Mouse (Mus musculus) thymus, postnatal 4 days (tissue): ENCODE data around the gene Wfikkn1.

Source experiments
- DNase-seq: peaks from one replicate; pipeline ENCODE4 v3.0.0; 2021

Wfikkn1 gene

GRCm38 (mm10) chr17:25880196-25880910 lies at the start of gene Wfikkn1:
TSS of gene Wfikkn1 (minus strand) at chr17:25880858.
- no peak for DNase-seq

GRCm38 (mm10) chr17:25925348-25925747 lies 44.7 kb upstream of the Wfikkn1 start:
- DNase-seq: no peak

GRCm38 (mm10) chr17:25922120-25922519 lies 41.5 kb upstream of the Wfikkn1 start:
- no peak for DNase-seq

- DNase-seq: peak; percentile 100
Observed at GRCm38 (mm10) chr17:25919786-25920642, 39.4 kb upstream of the Wfikkn1 start.

GRCm38 (mm10) chr17:25919144-25919785 lies 38.6 kb upstream of the Wfikkn1 start, which contains the start of gene Rab40c:
TSS of gene Rab40c (minus strand) at chr17:25919727.
- peak; percentile 73 for DNase-seq

- no peak for DNase-seq
Observed at GRCm38 (mm10) chr17:25918037-25918750, 37.5 kb upstream of the Wfikkn1 start.

- no peak for DNase-seq
Observed at GRCm38 (mm10) chr17:25916931-25917647, 36.4 kb upstream of the Wfikkn1 start.

GRCm38 (mm10) chr17:25914295-25914694 lies 33.6 kb upstream of the Wfikkn1 start:
- DNase-seq: no peak

- DNase-seq: no peak
Observed at GRCm38 (mm10) chr17:25913877-25914275, 33.2 kb upstream of the Wfikkn1 start.

- no peak for DNase-seq
Observed at GRCm38 (mm10) chr17:25913186-25913876, 32.7 kb upstream of the Wfikkn1 start.

GRCm38 (mm10) chr17:25911816-25912215 lies 31.2 kb upstream of the Wfikkn1 start:
- DNase-seq: no peak

GRCm38 (mm10) chr17:25907640-25908039 lies 27.0 kb upstream of the Wfikkn1 start:
- DNase-seq: no peak

- DNase-seq: no peak
Observed at GRCm38 (mm10) chr17:25903061-25903460, 22.4 kb upstream of the Wfikkn1 start.

- DNase-seq: no peak
Observed at GRCm38 (mm10) chr17:25900193-25900592, 19.5 kb upstream of the Wfikkn1 start.

GRCm38 (mm10) chr17:25895891-25896290 lies 15.2 kb upstream of the Wfikkn1 start:
- DNase-seq: no peak

- no peak for DNase-seq
Observed at GRCm38 (mm10) chr17:25895415-25895814, 14.8 kb upstream of the Wfikkn1 start.

GRCm38 (mm10) chr17:25893975-25894617 lies 13.4 kb upstream of the Wfikkn1 start:
- DNase-seq: peak; percentile 84

- no peak for DNase-seq
Observed at GRCm38 (mm10) chr17:25888837-25889236, 8.2 kb upstream of the Wfikkn1 start.

- DNase-seq: no peak
Observed at GRCm38 (mm10) chr17:25887467-25887866, 6.8 kb upstream of the Wfikkn1 start.

GRCm38 (mm10) chr17:25886806-25887205 lies 6.1 kb upstream of the Wfikkn1 start:
- no peak for DNase-seq

- peak; percentile 62 for DNase-seq
Observed at GRCm38 (mm10) chr17:25885636-25886035, 5.0 kb upstream of the Wfikkn1 start.
